Mouse (Mus musculus): ENCODE results near the gene Capn5.

DNA sequence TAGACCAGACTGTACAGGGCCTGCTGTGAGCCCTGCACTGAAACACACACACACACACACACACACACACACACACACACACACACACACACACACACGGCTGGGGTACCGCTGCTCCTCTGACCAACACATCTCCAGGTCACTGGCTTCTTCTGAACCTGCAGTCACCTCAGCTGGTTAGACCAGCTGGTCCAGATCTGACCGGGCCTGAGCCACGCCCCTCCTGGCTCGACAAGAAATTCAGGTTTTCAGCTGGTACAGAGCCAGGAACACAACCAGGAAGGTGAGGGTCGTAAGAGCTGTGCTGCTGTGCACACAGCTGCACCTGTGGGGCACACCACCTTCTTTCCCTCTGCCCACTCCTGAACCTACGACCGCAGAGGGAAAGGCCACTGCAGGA is 19.6 kb downstream of the Capn5 start:
- TF ChIP-seq CTCF (IDR thresholded peaks at IDR 0.05; ENCODE audit: borderline replicate concordance, control insufficient read depth, extremely low read depth, insufficient read depth, low read length, poor library complexity) (no peak), POLR2A (IDR thresholded peaks at IDR 0.05; ENCODE audit: control insufficient read depth, extremely low read depth, insufficient read depth, low read length, poor library complexity) (no peak)
